Mouse (Mus musculus) hindbrain, postnatal 0 days (tissue): ENCODE data around the gene St8sia1. TPM values are rescaled to one million over a fixed set of nuclear protein-coding genes. Genes with fewer than 3 reads are reported as not detected.
"Not testable (repeated sequence)": the region's sequence is repeated elsewhere in the genome, so short reads cannot be mapped to it uniquely, and the experiment has no call there.

ENCODE experiments used
- ATAC-seq: fragments of 200-750 bp; cut with Nextera tagmentation; 2 replicates; pipeline ENCODE4 v1.8.0; 2017; ENCODE audit warnings: mild to moderate bottlenecking, moderate TSS enrichment, moderate library complexity
- DNase-seq: peaks from one replicate; pipeline ENCODE4 v3.0.0-alpha.2; 2015; ENCODE audit warnings: low spot score
- H3K27ac ChIP-seq: fragments of 300-500 bp; sonication (generic); 2 replicates; pipeline ENCODE4 v1.5.1; 2014; ENCODE audit warnings: mild to moderate bottlenecking
- H3K27me3 ChIP-seq: fragments of 300-500 bp; sonication (generic); 2 replicates; pipeline ENCODE4 v1.6.1; 2014; ENCODE audit warnings: low read length, mixed read lengths; ENCODE audit not compliant: insufficient read depth
- H3K36me3 ChIP-seq: fragments of 300-500 bp; sonication (generic); 2 replicates; pipeline ENCODE4 v1.6.1; 2014; ENCODE audit warnings: low read length, mixed read lengths; ENCODE audit not compliant: insufficient read depth
- H3K4me1 ChIP-seq: fragments of 300-500 bp; sonication (generic); 2 replicates; pipeline ENCODE4 v1.6.1; 2014; ENCODE audit warnings: antibody characterized with exemption, low read length, mixed read lengths; ENCODE audit not compliant: insufficient read depth
- H3K4me2 ChIP-seq: fragments of 300-500 bp; sonication (generic); 2 replicates; pipeline ENCODE4 v1.6.1; 2014; ENCODE audit warnings: low read depth, mild to moderate bottlenecking, low read length, moderate library complexity, mixed read lengths
- H3K4me3 ChIP-seq: fragments of 300-500 bp; sonication (generic); 2 replicates; pipeline ENCODE4 v1.5.1; 2014; ENCODE audit warnings: low read length
- H3K9ac ChIP-seq: fragments of 300-500 bp; sonication (generic); replicated peaks from 2 replicates; pipeline ENCODE4 v1.6.1; 2014; ENCODE audit warnings: mild to moderate bottlenecking, low read length, moderate library complexity, mixed read lengths
- H3K9me3 ChIP-seq: fragments of 300-500 bp; sonication (generic); 2 replicates; pipeline ENCODE4 v1.6.1; 2016; ENCODE audit warnings: low read length, mixed read lengths
- CTCF ChIP-seq: IDR thresholded peaks from 2 replicates; pipeline ENCODE4 v1.5.1; 2016; ENCODE audit warnings: antibody characterized with exemption, control low read depth, low read depth
- WGBS: fragments of 180-500 bp; shearing (Covaris S2); extraction: QIAGEN DNeasy Blood & Tissue Kit; methylation state at CpG from one replicate; pipeline ENCODE4 v1.1.7; 2014; 5-methylcytosine and 5-hydroxymethylcytosine counted together
- polyA plus RNA-seq: library from polyadenylated mRNA; unstranded; fragments of >200 nt; fragmentation: Nextera tagmentation; extraction: Ambion mirVana; gene quantifications from 2 replicates; pipeline ENCODE4 v1.2.1, GENCODE M21; 2015
- total RNA-seq: library from RNA; depleted of rRNA; stranded (reverse); fragments of >200 nt; gene quantifications from 2 replicates; pipeline ENCODE4 v1.2.3, GENCODE M21; 2014; rRNA removed

The St8sia1 gene
- total RNA-seq (14.8 and 18.0 TPM in 2 replicates), polyA plus RNA-seq (3.2 and 3.7 TPM in 2 replicates)

- WGBS: 2% methylated on average over 35 of the region's 45 CpGs
- Histone ChIP-seq H3K4me2 (peak within 1 kb of the TSS; percentile 86), H3K9me3 (no peaks in the 10 kb centered on the region), H3K4me3 (peak within 1 kb of the TSS; percentile 70), H3K36me3 (no peaks in the 10 kb centered on the region), H3K27ac (peak within 1 kb of the TSS; percentile 96), H3K27me3 (no peaks in the 10 kb centered on the region), H3K4me1 (peaks cover 9% of the 10 kb centered on the region), H3K9ac (peak within 1 kb of the TSS; percentile 86)
- peak; percentile 79 for DNase-seq
- no peak for TF ChIP-seq CTCF
- peak; percentile 78 for ATAC-seq
Observed at GRCm38 (mm10) chr6:142964076-142964530, at the start of gene St8sia1. Gene St8sia1, minus strand, starts transcription at chr6:142964452.

- no peak overlapping the region for H3K9ac ChIP-seq
- ATAC-seq: no peak
- peaks cover 32% of the 10 kb centered on the region for H3K36me3 ChIP-seq
Observed at GRCm38 (mm10) chr6:143012513-143013215, 48.4 kb upstream of the St8sia1 start.

GRCm38 (mm10) chr6:143008865-143009264 lies 44.6 kb upstream of the St8sia1 start:
- Histone ChIP-seq H3K9me3 (no peaks in the 10 kb centered on the region), H3K4me3 (no peak overlapping the region), H3K4me2 (no peak overlapping the region), H3K36me3 (peaks cover 23% of the 10 kb centered on the region), H3K9ac (no peak overlapping the region), H3K4me1 (no peaks in the 10 kb centered on the region), H3K27me3 (no peaks in the 10 kb centered on the region), H3K27ac (no peak overlapping the region)
- WGBS: 82% methylated on average over 5 of the region's 5 CpGs
- ATAC-seq (no peak), DNase-seq (no peak)
- no peak for TF ChIP-seq CTCF

More at GRCm38 (mm10) chr6:143012513-143013215, 48.4 kb upstream of the St8sia1 start:
- Histone ChIP-seq H3K4me2 (no peak overlapping the region), H3K27ac (no peak overlapping the region), H3K27me3 (no peaks in the 10 kb centered on the region), H3K4me3 (no peak overlapping the region), H3K4me1 (no peaks in the 10 kb centered on the region), H3K9me3 (no peaks in the 10 kb centered on the region)
- no peak for TF ChIP-seq CTCF
- 95% methylated on average over 15 of the region's 15 CpGs for WGBS
- no peak for DNase-seq

- not testable (repeated sequence) for H3K4me2 ChIP-seq, H3K27me3 ChIP-seq, H3K27ac ChIP-seq, H3K4me1 ChIP-seq, H3K4me3 ChIP-seq, DNase-seq, H3K9me3 ChIP-seq, H3K36me3 ChIP-seq, ATAC-seq, H3K9ac ChIP-seq
- WGBS: 88% methylated on average over 9 of the region's 9 CpGs
Observed at GRCm38 (mm10) chr6:143005209-143005608, 41.0 kb upstream of the St8sia1 start.

DNA sequence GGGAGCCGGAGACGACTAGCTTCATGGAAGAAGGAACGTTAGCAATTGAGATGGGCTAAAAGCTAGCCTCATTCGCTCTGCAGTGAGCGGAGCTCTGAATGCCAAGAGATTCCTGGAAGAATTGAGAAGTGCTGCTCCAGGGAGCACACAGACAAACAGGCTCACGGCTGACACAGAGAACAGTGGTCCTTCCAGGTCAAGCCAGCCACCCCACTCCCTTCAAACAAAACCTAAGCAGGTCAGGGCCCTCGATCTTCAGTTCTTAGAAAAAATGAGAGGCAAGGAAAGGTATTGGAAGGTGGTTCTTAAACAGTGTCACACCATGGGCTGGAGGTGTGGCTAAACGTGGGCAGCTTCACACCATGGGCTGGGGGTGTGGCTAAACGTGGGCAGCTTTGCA lies 40.5 kb upstream of the St8sia1 start:
- H3K9me3 ChIP-seq: no peaks in the 10 kb centered on the region
- H3K27ac ChIP-seq: no peak overlapping the region
- H3K4me2 ChIP-seq: no peak overlapping the region
- no peak for TF ChIP-seq CTCF
- no peak overlapping the region for H3K4me3 ChIP-seq
- no peak for ATAC-seq
- no peaks in the 10 kb centered on the region; the same call in 1 of the 2 replicates for H3K36me3 ChIP-seq
- H3K9ac ChIP-seq: no peak overlapping the region
- no peak for DNase-seq
- 77% methylated on average over 9 of the region's 9 CpGs for WGBS
- H3K4me1 ChIP-seq: no peaks in the 10 kb centered on the region
- no peaks in the 10 kb centered on the region for H3K27me3 ChIP-seq

GRCm38 (mm10) chr6:142998221-142998999 lies 34.2 kb upstream of the St8sia1 start:
- ATAC-seq (no peak), DNase-seq (no peak)
- Histone ChIP-seq H3K4me3 (no peak overlapping the region), H3K4me2 (no peak overlapping the region), H3K9me3 (no peaks in the 10 kb centered on the region), H3K27me3 (no peaks in the 10 kb centered on the region), H3K9ac (no peak overlapping the region), H3K4me1 (no peaks in the 10 kb centered on the region), H3K36me3 (no peaks in the 10 kb centered on the region), H3K27ac (no peak overlapping the region)
- TF ChIP-seq CTCF: no peak
- 65% methylated on average over 12 of the region's 12 CpGs for WGBS
